In genomic region chr10:94230172-94230981, GRCm38 (mm10) we compare ENCODE assay signal across 9 mouse cellular contexts. TPM values are rescaled to one million over a fixed set of nuclear protein-coding genes. Genes with fewer than 3 reads are reported as not detected.
DNase-seq lines count a peak whose midpoint lies in the region; ATAC-seq and TF ChIP-seq lines count a peak whose summit lies in the region.
"Had no signal": no experiment of that assay in that cellular context is flagged by ENCODE, and none has a peak within 500 bp of the region (broad histone marks: within the 10 kb centered on the region; RNA-seq: fewer than 3 reads in every experiment).

No protein-coding gene starts in this region.

- no peaks in the 10 kb centered on the region for H3K36me3 ChIP-seq in lung, embryonic 14.5 days (ENCODE audit: insufficient read depth)
- H3K36me3 ChIP-seq in kidney, embryonic 15.5 days, result no peaks in the 10 kb centered on the region

- H3K9ac ChIP-seq in lung, embryonic 14.5 days, result no peak overlapping the region
- no peak overlapping the region for H3K9ac ChIP-seq in kidney, embryonic 15.5 days

- no peak for TF ChIP-seq CTCF in lung, embryonic 14.5 days (IDR thresholded peaks at IDR 0.05; ENCODE audit: low read depth)

- H3K4me3 ChIP-seq in lung, embryonic 14.5 days (ENCODE audit: low read depth, low read length), result no peak overlapping the region
- H3K4me3 ChIP-seq in kidney, embryonic 15.5 days (replicated peaks), result no peak overlapping the region

- no peaks in the 10 kb centered on the region for H3K4me1 ChIP-seq in lung, embryonic 14.5 days (ENCODE audit: insufficient read depth)
- H3K4me1 ChIP-seq in kidney, embryonic 15.5 days, result peaks cover 11% of the 10 kb centered on the region

- intact Hi-C loops in left cerebral cortex, postnatal 25 days (cut with DNase I), result no loop called here

- DNase-seq in lung, embryonic 14.5 days, result no peak
- no peak for DNase-seq in lung, postnatal 4 days
- peak; percentile 28 to 68 for DNase-seq in frontal cortex, adult 2 months (ENCODE audit: extremely low spot score in 1 of 2, low spot score in 1 of 2)
- DNase-seq in left cerebral cortex, postnatal 25 days (ENCODE audit: low spot score in 2 of 2), result peak; percentile 63 to 75
- peak; percentile 37 for DNase-seq in right cerebral cortex, postnatal 14 days
- no peak for DNase-seq in kidney, postnatal 10 days

- no peaks in the 10 kb centered on the region for H3K9me3 ChIP-seq in lung, embryonic 14.5 days (ENCODE audit: low read depth, low read length)
- no peaks in the 10 kb centered on the region for H3K9me3 ChIP-seq in kidney, embryonic 15.5 days (replicated peaks)

- no peaks in the 10 kb centered on the region for H3K27me3 ChIP-seq in lung, embryonic 14.5 days (ENCODE audit: insufficient read depth, low read length)
- no peaks in the 10 kb centered on the region for H3K27me3 ChIP-seq in kidney, embryonic 15.5 days

- H3K27ac ChIP-seq in lung, embryonic 14.5 days (ENCODE audit: low read depth), result no peak overlapping the region
- H3K27ac ChIP-seq in kidney, embryonic 15.5 days, result no peak overlapping the region
- H3K27ac ChIP-seq: kidney, postnatal 0 days had no signal

- H3K4me2 ChIP-seq in lung, embryonic 14.5 days, result no peak overlapping the region
- no peak overlapping the region for H3K4me2 ChIP-seq in kidney, embryonic 15.5 days

- peak; percentile 38; the same call in 1 of the 2 replicates for ATAC-seq in lung, embryonic 14.5 days (ENCODE audit: insufficient read depth)
- ATAC-seq in erythroid progenitor cell, adult 5-6 weeks (replicated peaks; ENCODE audit: low FRiP score, poor library complexity, severe bottlenecking), result no peak
- ATAC-seq in kidney, embryonic 15.5 days (replicated peaks; ENCODE audit: low FRiP score), result no peak

- WGBS in lung, embryonic 14.5 days, result 52% methylated on average over 19 of the region's 19 CpGs
- WGBS in kidney, embryonic 15.5 days, result 51% methylated on average over 19 of the region's 19 CpGs

RNA-seq across cellular contexts. Expression of gene Ndufa12, which starts 31.9 kb away (rescaled TPM):
- 420 and 423 TPM in 2 replicates for polyA plus RNA-seq in lung, embryonic 14.5 days (2014; fragmentation: Nextera tagmentation; extraction: Ambion mirVana)
- polyA plus RNA-seq in frontal cortex, adult 2 months (2012; rRNA removed), result 249 and 271 TPM in 2 replicates
- total RNA-seq in left cerebral cortex, postnatal 25 days (2021), result 100 to 1,000 TPM; 214 to 234 TPM
- 33.9 and 44.4 TPM in 2 replicates for total RNA-seq in erythroid progenitor cell, adult 5-6 weeks (2015; ENCODE audit: low replicate concordance)
- total RNA-seq in erythroid progenitor cell, adult 5-6 weeks (2017; ENCODE audit: low replicate concordance), result 56.6 and 63.0 TPM in 2 replicates
- polyA plus RNA-seq in kidney, embryonic 15.5 days (2015; fragmentation: Nextera tagmentation; extraction: Ambion mirVana), result 421 and 423 TPM in 2 replicates

Comparison
In these comparisons a context has a peak if more than half of its experiments do, and no peak if none do; other contexts are left out.
1. DNase-seq: peak in frontal cortex, adult 2 months (2 of 2), left cerebral cortex, postnatal 25 days (2 of 2) and right cerebral cortex, postnatal 14 days (single experiment); none in lung, embryonic 14.5 days (single experiment), lung, postnatal 4 days (0 of 2) and kidney, postnatal 10 days (single experiment).